Mouse (Mus musculus) midbrain, postnatal 0 days (tissue): ENCODE data around the gene Clstn3. TPM values are rescaled to one million over a fixed set of nuclear protein-coding genes. Genes with fewer than 3 reads are reported as not detected.

Source experiments
- ATAC-seq: fragments of 200-750 bp; cut with Nextera tagmentation; 2 replicates; pipeline ENCODE4 v1.8.0; 2017; ENCODE audit warnings: moderate number of reproducible peaks, mild to moderate bottlenecking, moderate TSS enrichment, moderate library complexity; ENCODE audit not compliant: low FRiP score
- DNase-seq: peaks from one replicate; pipeline ENCODE4 v3.0.0-alpha.2; 2015; ENCODE audit warnings: low spot score
- H3K27ac ChIP-seq: fragments of 300-500 bp; sonication (generic); 2 replicates; pipeline ENCODE4 v1.5.1; 2014; ENCODE audit warnings: low read depth, mild to moderate bottlenecking, low read length, mixed read lengths
- H3K27me3 ChIP-seq: fragments of 300-500 bp; sonication (generic); 2 replicates; pipeline ENCODE4 v1.6.1; 2014; ENCODE audit warnings: low read length, control low read depth, mixed read lengths; ENCODE audit not compliant: insufficient read depth
- H3K36me3 ChIP-seq: fragments of 300-500 bp; sonication (generic); 2 replicates; pipeline ENCODE4 v1.6.1; 2014; ENCODE audit warnings: low read length, control low read depth, mixed read lengths; ENCODE audit not compliant: insufficient read depth
- H3K4me1 ChIP-seq: fragments of 300-500 bp; sonication (generic); 2 replicates; pipeline ENCODE4 v1.6.1; 2014; ENCODE audit warnings: mild to moderate bottlenecking, control low read depth, antibody characterized with exemption, low read length, mixed read lengths; ENCODE audit not compliant: insufficient read depth
- H3K4me2 ChIP-seq: fragments of 300-500 bp; sonication (generic); 2 replicates; pipeline ENCODE4 v1.6.1; 2014; ENCODE audit warnings: low read depth, mild to moderate bottlenecking, low read length, mixed read lengths; ENCODE audit not compliant: poor library complexity, severe bottlenecking
- H3K4me3 ChIP-seq: fragments of 300-500 bp; sonication (generic); 2 replicates; pipeline ENCODE4 v1.5.1; 2014; ENCODE audit warnings: low read depth, mild to moderate bottlenecking, low read length, moderate library complexity
- H3K9ac ChIP-seq: fragments of 300-500 bp; sonication (generic); replicated peaks from 2 replicates; pipeline ENCODE4 v1.6.1; 2014; ENCODE audit warnings: mild to moderate bottlenecking, low read length, moderate library complexity, mixed read lengths; ENCODE audit not compliant: poor library complexity, severe bottlenecking
- H3K9me3 ChIP-seq: fragments of 300-500 bp; sonication (generic); 2 replicates; pipeline ENCODE4 v1.6.1; 2016; ENCODE audit warnings: low read length, control low read depth
- CTCF ChIP-seq: IDR thresholded peaks from 2 replicates; pipeline ENCODE4 v1.5.1; 2016; ENCODE audit warnings: antibody characterized with exemption, mild to moderate bottlenecking
- WGBS: fragments of 180-500 bp; shearing (Covaris S2); extraction: QIAGEN DNeasy Blood & Tissue Kit; methylation state at CpG from one replicate; pipeline ENCODE4 v1.1.7; 2014; 5-methylcytosine and 5-hydroxymethylcytosine counted together
- polyA plus RNA-seq: library from polyadenylated mRNA; unstranded; fragments of >200 nt; fragmentation: Nextera tagmentation; extraction: Ambion mirVana; gene quantifications from 2 replicates; pipeline ENCODE4 v1.2.1, GENCODE M21; 2015
- total RNA-seq: library from RNA; depleted of rRNA; stranded (reverse); fragments of >200 nt; gene quantifications from 2 replicates; pipeline ENCODE4 v1.2.3, GENCODE M21; 2014

The Clstn3 gene
- total and polyA plus RNA-seq, 2 experiments from 2014 or later = 205 to 315 TPM

DNA sequence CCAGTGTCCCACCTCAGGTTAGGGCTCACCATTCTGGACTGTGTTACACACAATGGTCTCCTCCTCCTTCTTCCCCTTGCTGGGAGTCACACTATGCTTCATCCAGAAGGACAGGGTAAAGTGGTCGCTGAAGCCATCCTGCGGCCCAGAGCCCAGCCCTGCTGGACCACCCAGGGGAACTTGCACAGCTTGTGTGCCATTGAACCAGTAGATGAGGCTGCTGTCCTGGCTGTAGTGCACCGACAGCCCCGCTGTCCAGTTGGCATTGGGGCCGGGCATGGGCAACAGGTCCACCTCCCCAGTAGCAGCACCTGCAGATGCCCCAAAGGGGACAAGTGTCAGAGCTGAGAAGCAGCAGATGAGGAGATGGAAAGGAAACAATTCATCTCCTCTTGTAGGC, 6.8 kb downstream of the Clstn3 start:
- Histone ChIP-seq H3K9me3 (no peaks in the 10 kb centered on the region), H3K27me3 (no peaks in the 10 kb centered on the region), H3K4me1 (peaks cover 4% of the 10 kb centered on the region; the same call in 1 of the 2 replicates), H3K4me2 (no peak overlapping the region), H3K9ac (no peak overlapping the region), H3K4me3 (no peak overlapping the region), H3K27ac (no peak overlapping the region), H3K36me3 (peaks cover 28% of the 10 kb centered on the region)
- 92% methylated on average over 5 of the region's 5 CpGs for WGBS
- DNase-seq = no peak
- no peak for ATAC-seq
- TF ChIP-seq CTCF = no peak

DNA sequence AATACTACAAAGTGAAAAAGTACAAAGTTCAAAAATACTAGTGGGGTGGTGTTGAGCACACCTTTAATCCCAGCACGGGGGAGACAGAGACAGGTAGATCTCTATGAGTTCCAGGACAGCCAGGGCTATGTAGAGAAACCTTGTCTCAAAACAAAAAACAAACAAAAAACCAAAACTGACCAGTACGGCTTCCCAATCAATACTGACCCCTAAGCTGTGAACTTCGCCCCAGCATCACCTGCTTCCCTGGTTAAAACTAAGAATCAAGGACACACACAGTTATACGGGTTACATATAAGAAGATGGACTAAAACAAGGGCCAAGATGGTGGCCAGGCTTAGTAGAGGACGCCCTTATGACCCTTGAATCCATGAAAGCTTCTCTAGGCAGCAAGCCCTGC, 8.4 kb downstream of the Clstn3 start:
- H3K9ac ChIP-seq = no peak overlapping the region
- WGBS = 93% methylated on average over 5 of the region's 5 CpGs
- H3K27ac ChIP-seq = no peak overlapping the region
- H3K4me1 ChIP-seq = no peaks in the 10 kb centered on the region
- TF ChIP-seq CTCF = no peak
- peaks cover 32% of the 10 kb centered on the region for H3K36me3 ChIP-seq
- DNase-seq = no peak
- H3K4me3 ChIP-seq = no peak overlapping the region
- ATAC-seq = no peak
- H3K27me3 ChIP-seq = no peaks in the 10 kb centered on the region
- no peaks in the 10 kb centered on the region for H3K9me3 ChIP-seq
- H3K4me2 ChIP-seq = no peak overlapping the region

DNA sequence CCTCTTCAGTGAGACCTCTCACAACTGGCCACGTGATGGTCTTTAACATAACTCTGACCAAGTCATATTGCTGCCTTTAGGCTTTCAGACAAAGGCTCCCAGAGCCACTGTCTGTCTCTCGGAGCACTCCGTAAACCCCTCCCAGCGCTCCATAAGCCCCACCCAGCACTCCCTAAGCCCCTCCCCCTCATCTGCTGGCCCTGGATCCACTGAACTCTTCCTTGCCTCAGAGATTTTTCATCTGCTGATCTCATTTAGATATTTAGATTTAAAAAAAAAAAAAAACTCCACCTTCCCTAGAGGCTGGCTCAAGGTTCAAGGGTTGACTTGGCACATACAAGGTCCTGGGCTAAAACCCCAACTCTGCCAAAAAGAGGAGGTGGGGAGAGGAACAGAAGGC, 10.8 kb downstream of the Clstn3 start:
- Histone ChIP-seq H3K4me3 (no peak overlapping the region), H3K9me3 (no peaks in the 10 kb centered on the region), H3K4me1 (no peaks in the 10 kb centered on the region), H3K36me3 (peaks cover 37% of the 10 kb centered on the region), H3K27me3 (no peaks in the 10 kb centered on the region), H3K27ac (no peak overlapping the region), H3K4me2 (no peak overlapping the region), H3K9ac (no peak overlapping the region)
- 45% methylated on average over 4 of the region's 4 CpGs for whole genome bisulfite sequencing
- no peak for TF ChIP-seq CTCF
- no peak for DNase-seq
- ATAC-seq = no peak

DNA sequence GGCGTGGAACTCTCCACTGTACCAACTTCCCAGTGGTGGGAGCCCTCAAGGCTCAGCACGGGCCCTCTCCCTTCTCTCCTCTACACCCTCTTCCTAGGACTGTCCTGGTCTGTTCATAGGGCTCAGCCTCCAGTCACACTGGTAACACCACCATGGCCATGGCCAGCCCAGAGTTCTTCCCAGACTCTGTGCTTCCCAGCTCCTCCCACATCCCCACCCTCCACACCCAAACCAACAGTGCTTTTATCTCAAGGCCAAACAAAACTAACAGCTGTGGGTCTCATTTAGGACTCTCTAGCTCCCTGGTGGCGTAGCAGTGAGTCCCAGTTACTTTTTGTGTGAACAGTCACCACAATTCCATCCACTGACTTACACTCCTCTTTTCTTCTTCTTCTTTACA, 12.6 kb downstream of the Clstn3 start:
- WGBS = 87% methylated on average over 3 of the region's 3 CpGs
- H3K27ac ChIP-seq = no peak overlapping the region
- no peaks in the 10 kb centered on the region for H3K4me1 ChIP-seq
- ATAC-seq (no peak), DNase-seq (no peak)
- no peak overlapping the region for H3K4me3 ChIP-seq
- H3K4me2 ChIP-seq = no peak overlapping the region
- H3K36me3 ChIP-seq = peaks cover 37% of the 10 kb centered on the region
- TF ChIP-seq CTCF = no peak
- H3K9me3 ChIP-seq = no peaks in the 10 kb centered on the region
- no peak overlapping the region for H3K9ac ChIP-seq
- H3K27me3 ChIP-seq = no peaks in the 10 kb centered on the region

DNA sequence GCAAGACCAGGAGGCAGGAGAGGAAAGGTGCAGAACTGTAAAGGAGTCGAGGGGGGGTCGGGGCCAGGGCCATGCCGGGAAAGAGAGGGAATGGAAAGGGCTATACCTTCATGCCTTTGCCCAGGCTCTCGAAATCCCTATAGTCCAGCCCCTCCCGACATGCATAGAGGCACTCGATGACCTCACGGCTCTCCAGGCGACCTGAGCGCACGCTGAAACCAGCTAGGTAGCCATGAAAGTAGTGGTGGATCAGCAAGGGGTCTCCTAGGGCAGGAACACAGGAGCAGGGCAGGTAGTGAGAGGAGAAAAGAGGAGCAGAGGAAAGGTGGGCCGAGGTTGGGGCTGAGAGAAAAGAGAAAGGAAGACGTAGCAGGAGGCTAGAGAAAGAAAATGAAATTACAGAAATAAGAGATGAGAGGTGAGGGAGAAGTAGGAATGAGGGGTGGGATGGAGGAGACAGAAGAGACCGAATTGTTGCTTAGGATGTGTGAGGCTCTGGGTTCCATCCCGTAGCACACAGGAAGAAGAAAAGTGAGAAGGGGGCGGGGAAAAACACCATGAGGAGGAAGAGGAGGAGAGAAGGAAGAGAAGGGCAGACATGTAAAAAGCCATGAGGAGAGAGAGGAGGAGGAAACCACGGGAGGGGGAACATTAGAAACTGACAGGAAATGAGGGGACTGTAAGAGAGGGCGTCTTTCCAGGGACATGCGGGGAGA, 14.8 kb downstream of the Clstn3 start:
- no peak overlapping the region for H3K9ac ChIP-seq
- DNase-seq (no peak), ATAC-seq (no peak)
- TF ChIP-seq CTCF = no peak
- WGBS = 86% methylated on average over 18 of the region's 18 CpGs
- H3K4me3 ChIP-seq = no peak overlapping the region
- H3K27me3 ChIP-seq = no peaks in the 10 kb centered on the region
- H3K36me3 ChIP-seq = peaks cover 39% of the 10 kb centered on the region
- H3K9me3 ChIP-seq = no peaks in the 10 kb centered on the region
- no peak overlapping the region for H3K4me2 ChIP-seq
- no peak overlapping the region for H3K27ac ChIP-seq
- H3K4me1 ChIP-seq = no peaks in the 10 kb centered on the region

DNA sequence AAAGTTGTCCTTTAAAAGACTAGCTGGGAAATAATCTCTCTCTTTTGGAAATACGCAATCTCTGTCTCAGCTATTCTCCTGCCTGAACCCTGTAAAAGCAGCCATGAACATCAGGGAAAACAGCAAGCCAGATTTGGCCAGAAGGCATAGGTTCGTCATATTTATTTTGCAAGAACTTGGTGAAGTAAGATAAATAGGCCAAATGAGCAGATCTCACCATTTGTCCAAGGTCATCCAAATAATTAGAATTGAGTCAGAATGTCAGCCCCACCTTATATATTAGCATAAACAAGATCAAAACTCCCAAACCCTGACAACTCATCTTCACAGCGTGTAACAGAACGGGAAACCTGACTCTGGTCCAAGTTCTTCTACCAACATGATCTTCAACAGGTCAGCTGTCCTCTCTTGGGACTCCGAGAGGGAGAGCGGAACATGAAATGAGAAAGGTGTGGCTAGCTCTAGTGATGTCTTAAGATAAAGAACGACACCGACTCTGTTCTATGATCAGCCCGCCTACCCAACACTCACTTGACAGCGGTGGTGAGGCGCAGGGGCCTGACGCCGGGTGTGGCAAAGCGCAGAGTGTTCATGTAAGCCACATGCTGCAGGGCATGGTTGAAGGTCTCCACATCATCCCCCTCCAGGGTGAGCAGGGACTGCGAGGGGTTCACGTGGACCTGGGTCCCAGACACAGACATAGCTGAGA, 15.5 kb downstream of the Clstn3 start:
- no peak overlapping the region for H3K27ac ChIP-seq
- no peak overlapping the region for H3K4me2 ChIP-seq
- H3K4me3 ChIP-seq = no peak overlapping the region
- no peaks in the 10 kb centered on the region for H3K4me1 ChIP-seq
- peaks cover 41% of the 10 kb centered on the region for H3K36me3 ChIP-seq
- no peaks in the 10 kb centered on the region for H3K27me3 ChIP-seq
- no peak for TF ChIP-seq CTCF
- no peak overlapping the region for H3K9ac ChIP-seq
- DNase-seq (no peak), ATAC-seq (no peak)
- WGBS = 96% methylated on average over 16 of the region's 16 CpGs
- no peaks in the 10 kb centered on the region for H3K9me3 ChIP-seq
